Mouse (Mus musculus) forebrain, embryonic 10.5 days (tissue): ENCODE data around the gene Usp16. TPM values are rescaled to one million over a fixed set of nuclear protein-coding genes. Genes with fewer than 3 reads are reported as not detected.
A peak's percentile ranks its signal among the peaks of the same experiment; 100 is the strongest.
"Not testable (repeated sequence)": the region's sequence is repeated elsewhere in the genome, so short reads cannot be mapped to it uniquely, and the experiment has no call there.

Experiments
- DNase-seq: peaks from one replicate; pipeline ENCODE4 v3.0.0-alpha.2; 2017; ENCODE audit warnings: low spot score; ENCODE audit errors: extremely low spot score
- H3K27ac ChIP-seq: fragments of 300-500 bp; sonication (generic); 2 replicates; pipeline ENCODE4 v1.5.1; 2016; ENCODE audit warnings: mild to moderate bottlenecking
- H3K27me3 ChIP-seq: fragments of 300-500 bp; sonication (generic); 2 replicates; pipeline ENCODE4 v1.6.1; 2016; ENCODE audit warnings: mild to moderate bottlenecking; ENCODE audit not compliant: poor library complexity, severe bottlenecking
- H3K36me3 ChIP-seq: fragments of 300-500 bp; sonication (generic); replicated peaks from 2 replicates; pipeline ENCODE4 v1.6.1; 2016; ENCODE audit warnings: mild to moderate bottlenecking, moderate library complexity
- H3K4me1 ChIP-seq: fragments of 300-500 bp; sonication (generic); 2 replicates; pipeline ENCODE4 v1.6.1; 2016
- H3K4me3 ChIP-seq: fragments of 300-500 bp; sonication (generic); 2 replicates; pipeline ENCODE4 v1.5.1; 2016; ENCODE audit warnings: mild to moderate bottlenecking, moderate library complexity
- H3K9me3 ChIP-seq: fragments of 300-500 bp; sonication (generic); 2 replicates; pipeline ENCODE4 v1.6.1; 2016; ENCODE audit warnings: mild to moderate bottlenecking, moderate library complexity
- WGBS: fragments of 180-500 bp; shearing (Covaris S2); methylation state at CpG from one replicate; pipeline ENCODE4 v1.1.7; 2016; 5-methylcytosine and 5-hydroxymethylcytosine counted together
- polyA plus RNA-seq: library from polyadenylated mRNA; unstranded; fragments of >200 nt; fragmentation: Nextera tagmentation; extraction: Ambion mirVana; gene quantifications from 2 replicates; pipeline ENCODE4 v1.2.1, GENCODE M21; 2016

Gene Usp16
- polyA plus RNA-seq, 1 experiment from 2014 or later: 36.1 TPM

GRCm38 (mm10) chr16:87442291-87442690 is 12.2 kb upstream of the Usp16 start:
- no peaks in the 10 kb centered on the region for H3K27me3 ChIP-seq
- H3K4me3 ChIP-seq: no peak overlapping the region
- H3K4me1 ChIP-seq: peaks cover 14% of the 10 kb centered on the region
- no peak for DNase-seq
- WGBS: 63% methylated on average over 5 of the region's 5 CpGs
- no peaks in the 10 kb centered on the region for H3K36me3 ChIP-seq
- H3K27ac ChIP-seq: no peak overlapping the region
- H3K9me3 ChIP-seq: no peaks in the 10 kb centered on the region

- Histone ChIP-seq H3K4me1 (peaks cover 14% of the 10 kb centered on the region), H3K27me3 (no peaks in the 10 kb centered on the region), H3K4me3 (no peak overlapping the region), H3K27ac (no peak overlapping the region), H3K36me3 (no peaks in the 10 kb centered on the region), H3K9me3 (no peaks in the 10 kb centered on the region)
- DNase-seq: no peak
Observed at GRCm38 (mm10) chr16:87443245-87443644, 11.3 kb upstream of the Usp16 start.

GRCm38 (mm10) chr16:87444071-87444470 is 10.4 kb upstream of the Usp16 start:
- H3K4me3 ChIP-seq: no peak overlapping the region
- H3K9me3 ChIP-seq: no peaks in the 10 kb centered on the region
- H3K4me1 ChIP-seq: peaks cover 14% of the 10 kb centered on the region
- H3K27ac ChIP-seq: no peak overlapping the region
- no peak for DNase-seq
- no peaks in the 10 kb centered on the region for H3K36me3 ChIP-seq
- no peaks in the 10 kb centered on the region for H3K27me3 ChIP-seq
- WGBS: 62% methylated on average over 1 of the region's 1 CpGs

- H3K36me3 ChIP-seq: no peaks in the 10 kb centered on the region
- peaks cover 9% of the 10 kb centered on the region for H3K4me1 ChIP-seq
- H3K27ac ChIP-seq: no peak overlapping the region
- H3K27me3 ChIP-seq: no peaks in the 10 kb centered on the region
- no peak overlapping the region for H3K4me3 ChIP-seq
- no peaks in the 10 kb centered on the region for H3K9me3 ChIP-seq
- no peak for DNase-seq
Observed at GRCm38 (mm10) chr16:87445110-87445509, 9.4 kb upstream of the Usp16 start.

GRCm38 (mm10) chr16:87445528-87445927 is 9.0 kb upstream of the Usp16 start:
- no peaks in the 10 kb centered on the region for H3K9me3 ChIP-seq
- 94% methylated on average over 3 of the region's 3 CpGs for WGBS
- H3K4me3 ChIP-seq: no peak overlapping the region
- no peak overlapping the region for H3K27ac ChIP-seq
- H3K4me1 ChIP-seq: peaks cover 9% of the 10 kb centered on the region
- no peaks in the 10 kb centered on the region for H3K36me3 ChIP-seq
- H3K27me3 ChIP-seq: no peaks in the 10 kb centered on the region
- no peak for DNase-seq

GRCm38 (mm10) chr16:87453226-87453625 is 1.3 kb upstream of the Usp16 start:
- Histone ChIP-seq H3K27me3 (no peaks in the 10 kb centered on the region), H3K9me3 (no peaks in the 10 kb centered on the region), H3K36me3 (peaks cover 3% of the 10 kb centered on the region), H3K4me3 (no peak overlapping the region), H3K4me1 (peaks cover 19% of the 10 kb centered on the region), H3K27ac (no peak overlapping the region)
- WGBS: 84% methylated on average over 2 of the region's 2 CpGs
- no peak for DNase-seq

GRCm38 (mm10) chr16:87455180-87455611 is 693 bp downstream of the Usp16 start:
- peaks cover 21% of the 10 kb centered on the region for H3K36me3 ChIP-seq
- H3K9me3 ChIP-seq: no peaks in the 10 kb centered on the region
- H3K4me3 ChIP-seq: peak overlapping the region; percentile 93
- peak; percentile 21 for DNase-seq
- H3K4me1 ChIP-seq: peaks cover 19% of the 10 kb centered on the region
- H3K27ac ChIP-seq: peak overlapping the region; percentile 89
- under 1% methylated on average over 38 of the region's 38 CpGs for WGBS
- no peaks in the 10 kb centered on the region for H3K27me3 ChIP-seq

GRCm38 (mm10) chr16:87458752-87459151 is 4.2 kb downstream of the Usp16 start:
- no peak for DNase-seq
- Histone ChIP-seq H3K9me3 (no peaks in the 10 kb centered on the region), H3K27ac (no peak overlapping the region), H3K4me1 (peaks cover 19% of the 10 kb centered on the region), H3K36me3 (peaks cover 52% of the 10 kb centered on the region), H3K4me3 (no peak overlapping the region), H3K27me3 (no peaks in the 10 kb centered on the region)
- 95% methylated on average over 3 of the region's 3 CpGs for WGBS

GRCm38 (mm10) chr16:87470579-87470978 is 16.1 kb downstream of the Usp16 start:
- no peak overlapping the region for H3K4me3 ChIP-seq
- WGBS: 88% methylated on average over 4 of the region's 4 CpGs
- no peaks in the 10 kb centered on the region for H3K9me3 ChIP-seq
- no peak for DNase-seq
- no peaks in the 10 kb centered on the region for H3K4me1 ChIP-seq
- no peak overlapping the region for H3K27ac ChIP-seq
- H3K36me3 ChIP-seq: peaks cover 94% of the 10 kb centered on the region
- no peaks in the 10 kb centered on the region for H3K27me3 ChIP-seq

- no peak for DNase-seq
- Histone ChIP-seq H3K4me3 (no peak overlapping the region), H3K9me3 (no peaks in the 10 kb centered on the region), H3K27me3 (no peaks in the 10 kb centered on the region), H3K36me3 (peaks cover 95% of the 10 kb centered on the region), H3K4me1 (no peaks in the 10 kb centered on the region), H3K27ac (no peak overlapping the region)
- 95% methylated on average over 5 of the region's 5 CpGs for WGBS
Observed at GRCm38 (mm10) chr16:87484367-87484766, 29.9 kb downstream of the Usp16 start.

GRCm38 (mm10) chr16:87486739-87487138 is 32.2 kb downstream of the Usp16 start:
- DNase-seq: no peak
- no peak overlapping the region for H3K27ac ChIP-seq
- H3K27me3 ChIP-seq: no peaks in the 10 kb centered on the region
- no peaks in the 10 kb centered on the region for H3K4me1 ChIP-seq
- H3K36me3 ChIP-seq: peaks cover 98% of the 10 kb centered on the region
- no peak overlapping the region for H3K4me3 ChIP-seq
- no peaks in the 10 kb centered on the region for H3K9me3 ChIP-seq
- WGBS: 97% methylated on average over 5 of the region's 5 CpGs

GRCm38 (mm10) chr16:87488605-87489004 is 34.1 kb downstream of the Usp16 start:
- Histone ChIP-seq H3K4me3 (no peak overlapping the region), H3K27ac (no peak overlapping the region), H3K36me3 (peaks cover 98% of the 10 kb centered on the region), H3K4me1 (no peaks in the 10 kb centered on the region), H3K9me3 (no peaks in the 10 kb centered on the region), H3K27me3 (no peaks in the 10 kb centered on the region)
- no peak for DNase-seq
- 83% methylated on average over 2 of the region's 2 CpGs for WGBS

GRCm38 (mm10) chr16:87492191-87492792 is 37.8 kb downstream of the Usp16 start:
- H3K4me1 ChIP-seq: peaks cover 21% of the 10 kb centered on the region
- H3K9me3 ChIP-seq, H3K27me3 ChIP-seq, H3K4me3 ChIP-seq, H3K27ac ChIP-seq, DNase-seq: not testable (repeated sequence)
- 96% methylated on average over 12 of the region's 12 CpGs for WGBS
- peaks cover 70% of the 10 kb centered on the region for H3K36me3 ChIP-seq
